Mouse (Mus musculus): ENCODE results near the gene Gfpt2.

The Gfpt2 gene

DNA sequence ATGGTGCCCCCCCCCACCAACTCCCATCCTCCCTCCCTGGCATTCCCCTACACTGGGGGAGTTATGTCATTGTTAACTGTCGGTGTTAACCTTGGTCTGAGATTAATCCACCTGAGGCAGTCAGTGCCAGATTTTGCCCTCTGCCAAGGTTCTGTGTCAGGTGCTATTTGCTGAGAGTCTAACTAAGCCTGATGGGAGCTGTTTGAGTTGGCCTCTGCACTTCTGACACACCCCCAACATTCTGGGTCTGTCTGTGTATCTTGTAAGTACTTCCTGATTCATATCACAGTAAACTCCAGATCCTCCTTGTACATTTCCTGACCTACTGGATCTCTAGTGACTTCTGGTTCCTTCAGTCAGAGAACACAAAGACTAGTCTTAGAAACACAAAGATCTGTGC lies 46.7 kb downstream of the Gfpt2 start:
- in situ Hi-C loops (cut with MboI) = no loop called here

DNA sequence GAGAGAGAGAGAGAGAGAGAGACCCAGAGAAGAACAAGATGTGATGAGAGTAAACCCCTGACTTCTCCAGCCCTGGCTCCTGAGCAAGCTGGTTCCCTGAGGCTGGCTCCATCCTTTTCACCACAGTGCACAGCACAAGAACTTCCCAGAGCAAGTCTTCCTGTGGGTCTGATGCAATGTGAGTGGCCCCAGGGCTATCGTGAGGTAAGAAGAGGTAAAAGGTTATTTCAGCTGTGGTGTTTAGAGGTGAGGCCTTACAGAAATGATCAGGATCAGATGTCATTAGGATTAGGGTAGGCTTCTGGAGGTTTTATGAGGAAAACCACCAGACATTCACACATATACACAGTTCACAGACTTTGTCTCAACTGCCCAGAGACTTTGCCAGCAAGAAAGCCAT lies 47.9 kb downstream of the Gfpt2 start:
- in situ Hi-C loops (cut with MboI) = no loop called here

DNA sequence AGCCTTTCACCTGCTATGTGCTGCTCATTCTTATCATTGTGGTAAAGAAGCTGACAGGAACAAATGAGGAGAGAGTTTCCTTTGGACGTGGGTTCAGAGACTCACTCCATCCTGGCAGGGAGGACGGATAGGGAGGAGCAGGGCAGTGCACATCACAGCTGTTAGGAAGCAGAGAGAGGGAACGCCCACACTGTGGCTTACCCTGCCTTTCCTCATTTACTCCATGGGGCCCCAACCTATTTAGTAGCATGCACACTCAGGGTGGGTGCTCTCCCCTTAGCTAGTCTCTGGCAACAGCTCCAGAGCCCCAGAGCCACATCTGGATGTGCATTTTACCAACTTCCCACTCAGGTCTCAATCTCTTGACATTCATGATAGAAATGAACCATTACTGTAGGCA lies 48.7 kb downstream of the Gfpt2 start:
- in situ Hi-C loops (cut with MboI) = no loop called here

DNA sequence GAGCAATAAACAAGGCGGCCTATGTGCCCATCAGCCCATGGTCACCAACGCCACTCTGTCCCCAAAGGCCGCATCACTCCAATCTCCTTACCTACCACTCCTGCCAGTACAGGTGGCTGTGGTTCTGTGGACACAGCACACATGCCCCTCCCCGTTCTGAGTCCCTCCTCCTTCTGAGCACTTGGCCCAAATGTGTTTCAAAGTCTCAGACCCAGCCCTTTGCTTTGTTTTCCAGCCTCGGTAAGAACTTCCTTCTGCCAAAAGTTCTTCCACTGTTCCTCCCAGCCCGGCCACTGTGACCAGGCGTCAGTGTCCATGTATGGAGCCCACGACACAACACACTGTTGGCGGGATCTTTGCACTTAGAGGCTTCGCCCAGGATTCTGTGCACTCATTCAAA lies 50.3 kb downstream of the Gfpt2 start:
- in situ Hi-C loops (cut with MboI) = no loop called here

DNA sequence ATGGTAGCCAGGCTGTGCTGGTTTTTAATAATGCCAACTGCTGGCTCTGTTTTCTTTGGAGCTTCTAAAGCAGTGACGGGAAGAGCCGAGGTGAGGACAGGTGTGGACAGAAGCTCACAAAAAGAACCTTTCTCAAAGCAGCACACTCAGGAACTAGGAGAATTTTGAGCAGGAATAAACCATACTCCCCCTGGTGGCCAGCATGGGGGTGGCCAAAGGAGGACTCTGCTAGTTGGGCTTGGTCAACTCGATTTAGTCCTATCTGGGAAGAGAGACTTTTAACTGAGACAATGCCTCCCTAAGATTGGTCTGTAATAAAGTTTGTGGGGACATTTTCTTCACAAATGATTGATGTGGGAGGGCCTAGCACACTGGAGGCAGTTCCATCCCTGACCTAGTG lies 51.0 kb downstream of the Gfpt2 start:
- in situ Hi-C loops (cut with MboI) = no loop called here

DNA sequence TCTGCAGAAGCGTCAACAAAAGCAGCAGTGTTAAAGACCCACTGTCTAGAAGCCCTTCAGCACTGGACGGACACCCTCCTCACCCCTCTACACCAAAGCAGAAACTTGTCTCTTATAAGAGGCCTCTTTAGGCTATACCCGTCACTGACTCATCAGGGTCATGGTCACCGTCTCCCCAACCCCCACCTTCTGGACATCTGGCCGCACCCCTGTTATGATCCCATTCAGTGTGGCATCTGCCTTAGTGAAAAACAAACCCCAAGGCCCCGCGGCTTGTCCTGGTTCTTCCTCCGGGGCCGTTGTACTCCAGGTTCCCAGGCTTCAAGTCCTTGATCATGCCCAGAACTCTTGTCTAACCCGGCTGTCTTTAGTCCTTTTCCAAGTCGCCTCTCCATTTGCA lies 52.0 kb downstream of the Gfpt2 start:
- in situ Hi-C loops (cut with MboI) = no loop called here

DNA sequence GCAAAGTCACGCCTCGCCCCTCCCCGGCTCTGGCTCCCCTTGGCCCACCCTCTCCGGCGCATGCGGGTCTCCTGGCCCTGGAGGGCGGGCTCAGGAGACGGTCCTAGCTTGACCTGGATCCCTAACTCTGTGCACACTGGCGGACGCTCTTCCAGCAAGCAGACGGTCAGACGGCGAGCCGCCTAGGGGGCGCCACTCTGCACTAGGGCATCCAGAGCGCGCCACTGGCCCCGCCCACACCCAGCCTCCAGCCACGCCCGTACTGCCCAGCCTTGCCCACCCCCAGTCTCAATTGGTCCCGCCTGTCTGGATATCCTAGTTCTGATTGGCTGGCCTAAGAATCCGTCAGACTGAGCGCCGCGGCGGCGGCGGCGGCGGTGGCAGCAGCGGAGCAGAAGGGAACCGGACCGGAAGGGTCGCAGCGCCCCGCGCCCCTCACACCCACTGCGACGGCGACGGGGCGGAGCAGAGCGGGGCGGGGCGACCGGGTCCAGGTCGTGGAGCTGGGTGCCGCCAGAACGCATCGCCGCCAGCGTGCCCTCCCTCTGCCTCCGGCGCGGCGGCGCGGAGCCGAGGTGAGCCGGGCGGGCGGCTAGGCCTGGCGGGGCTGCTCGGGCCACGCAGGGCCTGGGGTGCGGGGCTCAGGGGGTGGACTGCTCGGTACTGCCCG lies 52.6 kb downstream of the Gfpt2 start, which contains the start of gene Mapk9:
Mapk9 (plus strand) TSS at position 351 of the 670 bp plus-strand sequence.
- in situ Hi-C loops (cut with MboI) = no loop called here

DNA sequence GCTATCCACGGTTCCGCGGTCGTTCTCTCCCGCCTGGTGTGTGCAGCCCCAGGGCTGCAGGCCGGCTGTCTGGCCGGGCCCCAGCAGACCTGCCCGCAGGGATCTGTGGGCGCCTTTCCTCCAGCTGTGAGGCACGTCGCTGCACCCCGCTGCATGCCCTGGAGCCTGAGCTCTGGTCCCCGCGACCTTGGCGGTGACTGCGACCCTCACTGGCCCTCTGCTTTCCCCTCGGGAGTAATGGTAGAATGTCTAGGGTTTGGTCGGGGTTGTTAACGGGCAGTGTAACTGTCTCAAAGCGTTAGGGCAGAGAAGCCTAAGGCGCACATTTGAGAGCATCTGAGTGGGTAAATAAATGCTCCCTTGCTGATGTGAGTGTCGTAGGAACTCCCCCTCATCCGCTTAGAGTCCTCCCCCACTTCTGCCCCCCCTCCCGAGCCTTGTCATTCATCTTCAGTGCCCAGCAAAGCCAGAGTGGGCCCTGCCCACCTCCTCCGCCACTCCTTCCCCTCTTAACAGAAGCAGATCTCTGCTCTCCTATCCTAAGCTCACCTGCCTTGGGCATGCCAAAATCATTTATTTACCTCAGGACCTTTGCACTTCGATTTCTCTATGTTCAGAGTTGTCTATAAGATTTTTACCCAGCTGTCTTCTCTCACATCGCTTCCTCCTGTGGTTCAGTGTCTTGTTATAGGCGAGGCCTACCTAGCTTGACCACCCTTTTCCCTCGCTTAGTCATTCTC lies 53.3 kb downstream of the Gfpt2 start:
- in situ Hi-C loops (cut with MboI) = no loop called here

DNA sequence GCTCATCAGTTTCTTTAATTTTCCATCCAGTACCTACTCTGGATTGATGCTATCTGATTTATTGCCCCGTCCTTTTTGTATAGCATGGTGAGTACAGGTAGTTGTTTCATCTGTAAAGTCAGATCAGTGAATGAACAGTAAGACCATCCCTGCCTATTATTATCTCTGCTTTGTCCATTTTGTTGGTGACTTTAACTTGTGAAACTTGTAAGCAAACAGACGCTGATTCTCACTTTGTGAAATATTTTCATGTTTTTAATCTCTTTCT lies 53.8 kb downstream of the Gfpt2 start:
- in situ Hi-C loops (cut with MboI) = no loop called here

DNA sequence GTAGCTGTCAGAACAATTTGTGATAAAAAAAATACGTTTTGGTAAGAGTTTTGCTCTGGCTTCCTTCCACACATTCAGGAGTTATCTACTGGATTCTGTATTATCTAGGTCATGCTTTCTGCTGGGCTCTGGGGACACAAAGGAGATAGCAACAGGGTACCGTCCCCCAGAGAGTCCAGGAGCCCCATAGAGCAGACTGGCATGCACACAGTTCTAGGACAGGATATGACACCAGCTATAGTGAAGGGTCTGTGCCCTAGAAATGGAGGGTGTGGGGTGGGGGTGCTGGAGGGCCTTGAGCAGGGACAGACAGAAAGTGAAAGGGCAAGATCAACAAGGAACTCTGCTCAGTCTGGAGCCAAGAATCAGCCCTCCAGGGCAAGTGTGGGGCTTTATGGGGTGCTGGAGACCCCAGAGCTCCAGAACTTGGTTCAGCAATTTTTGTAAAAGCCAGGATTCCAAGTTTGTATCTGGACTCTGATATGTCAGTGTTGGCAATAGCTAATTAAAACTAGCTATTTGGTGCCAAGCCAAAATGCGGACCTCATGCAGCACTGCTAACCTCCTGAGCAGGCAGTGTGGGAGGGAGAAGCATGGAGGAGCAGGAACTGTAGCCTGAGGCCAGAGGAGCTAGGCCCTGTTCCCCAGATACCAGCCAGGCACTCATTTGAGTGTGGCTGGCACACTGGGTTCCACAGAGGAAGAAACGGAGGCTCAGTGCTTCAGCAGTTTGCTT lies 54.3 kb downstream of the Gfpt2 start:
- in situ Hi-C loops (cut with MboI) = no loop called here

DNA sequence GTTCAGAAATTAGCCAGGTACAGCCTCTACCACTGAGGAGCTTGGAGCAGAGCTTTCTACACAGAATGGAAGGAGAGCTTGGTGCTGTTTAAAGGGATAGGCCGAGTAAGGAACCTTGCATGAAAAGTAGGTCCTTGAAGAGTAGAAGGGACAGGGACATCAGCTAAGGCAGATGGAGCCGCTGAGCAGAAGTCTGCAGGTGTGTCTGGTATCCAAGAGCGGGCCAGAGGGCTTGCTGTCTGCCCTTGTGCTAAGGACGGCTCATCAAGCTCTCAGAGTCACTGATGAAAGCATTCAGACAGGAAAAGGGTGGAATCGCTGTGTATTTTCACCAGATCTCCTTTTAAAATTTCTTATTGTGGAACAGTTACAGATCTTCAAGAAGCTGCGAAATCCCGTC lies 56.4 kb downstream of the Gfpt2 start:
- in situ Hi-C loops (cut with MboI) = no loop called here

DNA sequence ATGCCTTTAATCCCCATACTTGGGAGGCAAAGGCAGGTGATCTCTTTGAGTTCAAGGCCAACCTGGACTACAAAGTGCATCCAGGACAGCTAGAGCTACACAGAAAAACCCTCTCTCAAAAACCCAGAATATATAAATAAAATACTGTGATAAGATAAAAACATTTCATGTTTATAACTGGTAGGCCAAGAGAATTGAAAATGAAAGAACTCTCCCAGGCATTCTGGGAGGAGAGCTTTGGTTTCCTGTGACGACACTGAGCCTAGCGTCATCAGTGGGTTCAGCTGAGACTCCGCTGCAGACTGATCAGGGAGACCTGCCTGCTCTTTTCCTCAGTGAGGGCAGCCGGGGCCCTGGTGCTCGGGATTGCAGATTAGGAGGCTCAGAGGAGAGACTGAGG lies 61.2 kb downstream of the Gfpt2 start:
- in situ Hi-C loops (cut with MboI) = no loop called here

DNA sequence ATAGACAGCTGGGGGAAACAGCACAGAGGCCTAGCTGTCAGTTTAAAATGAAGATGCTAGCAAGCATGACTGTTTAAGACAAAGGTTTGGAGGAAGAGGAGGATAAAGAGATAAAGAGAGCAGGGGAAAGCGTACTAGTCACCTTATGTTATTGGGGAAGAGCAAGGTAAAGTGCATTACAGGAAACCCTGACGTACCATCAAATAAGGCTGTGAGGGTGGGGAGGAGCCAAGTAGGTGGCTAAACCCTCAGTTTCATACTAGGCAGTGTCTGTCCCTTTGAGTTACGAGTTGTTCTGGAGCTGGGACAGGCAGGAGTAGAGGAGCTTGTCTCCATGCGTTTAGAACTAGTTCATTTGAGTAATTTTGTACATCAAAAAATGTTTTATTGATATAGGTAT lies 67.2 kb downstream of the Gfpt2 start:
- in situ Hi-C loops (cut with MboI) = no loop called here

DNA sequence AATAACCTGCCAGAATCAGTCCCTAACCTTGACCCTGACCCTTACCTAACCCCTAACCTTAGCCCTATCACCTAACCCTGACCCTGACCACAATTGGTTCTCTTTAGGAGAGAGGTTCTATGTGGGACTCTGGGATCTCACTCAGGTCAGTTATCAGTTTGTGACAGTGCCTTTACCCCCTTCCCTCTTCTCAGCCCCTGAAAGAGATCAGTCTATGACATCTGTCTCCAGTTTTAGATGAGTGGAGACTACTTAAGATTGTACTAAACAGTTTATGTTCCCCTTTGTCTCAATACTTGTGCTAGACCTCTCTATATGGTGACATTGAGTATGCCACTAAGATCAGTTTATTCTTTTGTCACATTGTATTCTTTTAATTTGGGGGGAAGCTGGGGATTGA lies 69.9 kb downstream of the Gfpt2 start:
- in situ Hi-C loops (cut with MboI) = no loop called here

DNA sequence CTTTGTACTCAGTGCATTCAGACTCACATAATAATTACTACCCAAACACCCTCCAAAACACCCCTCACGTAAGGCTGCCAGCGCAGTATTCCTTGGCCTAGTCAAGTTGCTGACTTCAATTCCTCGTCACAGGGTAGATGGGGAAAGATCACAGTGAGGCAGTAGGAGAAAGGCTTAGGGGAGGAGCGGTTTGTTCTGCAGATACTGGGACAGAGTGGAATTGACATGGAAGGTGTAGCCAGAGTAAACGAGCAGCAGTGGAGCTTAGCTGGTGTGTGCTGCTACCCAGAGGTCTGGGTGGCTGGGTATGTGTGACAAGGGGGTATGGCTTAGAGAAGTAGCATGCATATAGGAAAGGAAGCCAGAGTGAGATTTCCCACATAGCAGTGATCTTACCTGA lies 73.3 kb downstream of the Gfpt2 start:
- in situ Hi-C loops (cut with MboI) = no loop called here

DNA sequence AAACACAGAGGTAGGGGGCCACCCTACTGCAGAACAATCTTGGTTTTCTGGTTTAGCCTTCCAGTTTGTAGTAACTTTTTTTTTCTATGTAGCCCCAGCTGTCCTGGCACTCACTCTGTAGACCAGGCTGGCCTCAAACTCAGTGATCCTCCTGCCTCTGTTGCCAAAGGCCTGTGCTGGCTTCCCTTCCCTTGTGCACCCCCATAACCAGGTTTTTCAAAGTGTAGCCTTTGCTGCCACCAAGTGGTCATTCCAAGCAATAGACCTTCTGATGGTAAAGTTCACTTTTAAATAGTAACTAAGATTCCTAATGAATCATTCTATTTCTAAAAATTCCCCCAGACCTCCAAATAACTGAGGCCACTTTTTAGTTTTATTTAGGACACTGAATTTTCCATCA lies 75.8 kb downstream of the Gfpt2 start:
- in situ Hi-C loops (cut with MboI) = no loop called here

DNA sequence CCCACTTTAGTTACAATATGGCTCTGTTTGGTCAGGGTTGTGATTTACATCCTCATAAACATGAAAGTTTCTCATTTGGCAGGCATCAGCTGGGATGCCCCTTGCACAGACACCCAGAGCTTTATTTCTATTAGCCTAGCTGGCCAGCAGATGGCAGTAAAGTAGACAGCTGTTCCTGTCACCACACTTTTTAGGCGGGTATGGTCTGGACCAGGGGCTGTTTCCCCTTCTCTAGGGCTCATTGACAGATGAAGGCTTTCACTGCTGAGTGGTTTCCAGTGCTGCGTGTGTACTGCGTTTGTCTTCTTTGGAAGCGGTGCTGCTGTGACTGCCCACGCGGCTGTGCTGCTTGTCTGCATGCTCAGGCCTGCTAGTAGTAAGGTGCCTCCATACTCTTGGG lies 77.9 kb downstream of the Gfpt2 start:
- in situ Hi-C loops (cut with MboI) = no loop called here

DNA sequence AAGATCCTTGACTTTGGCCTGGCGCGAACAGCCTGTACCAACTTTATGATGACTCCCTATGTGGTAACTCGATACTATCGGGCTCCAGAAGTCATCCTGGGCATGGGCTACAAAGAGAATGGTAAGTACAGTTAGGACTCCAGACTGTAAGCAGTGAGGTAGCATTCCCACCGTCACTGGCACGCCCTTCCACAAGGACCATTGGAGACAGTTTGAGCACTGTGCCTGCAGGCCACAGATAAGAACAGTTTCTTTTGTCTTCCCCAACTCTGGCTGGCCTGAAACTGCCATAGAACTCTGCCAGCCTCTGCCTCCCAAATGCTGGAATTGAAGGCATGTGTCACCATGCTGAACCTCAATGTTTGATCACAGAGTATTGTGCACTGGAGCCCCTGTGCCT lies 78.8 kb downstream of the Gfpt2 start:
- in situ Hi-C loops (cut with MboI) = no loop called here

DNA sequence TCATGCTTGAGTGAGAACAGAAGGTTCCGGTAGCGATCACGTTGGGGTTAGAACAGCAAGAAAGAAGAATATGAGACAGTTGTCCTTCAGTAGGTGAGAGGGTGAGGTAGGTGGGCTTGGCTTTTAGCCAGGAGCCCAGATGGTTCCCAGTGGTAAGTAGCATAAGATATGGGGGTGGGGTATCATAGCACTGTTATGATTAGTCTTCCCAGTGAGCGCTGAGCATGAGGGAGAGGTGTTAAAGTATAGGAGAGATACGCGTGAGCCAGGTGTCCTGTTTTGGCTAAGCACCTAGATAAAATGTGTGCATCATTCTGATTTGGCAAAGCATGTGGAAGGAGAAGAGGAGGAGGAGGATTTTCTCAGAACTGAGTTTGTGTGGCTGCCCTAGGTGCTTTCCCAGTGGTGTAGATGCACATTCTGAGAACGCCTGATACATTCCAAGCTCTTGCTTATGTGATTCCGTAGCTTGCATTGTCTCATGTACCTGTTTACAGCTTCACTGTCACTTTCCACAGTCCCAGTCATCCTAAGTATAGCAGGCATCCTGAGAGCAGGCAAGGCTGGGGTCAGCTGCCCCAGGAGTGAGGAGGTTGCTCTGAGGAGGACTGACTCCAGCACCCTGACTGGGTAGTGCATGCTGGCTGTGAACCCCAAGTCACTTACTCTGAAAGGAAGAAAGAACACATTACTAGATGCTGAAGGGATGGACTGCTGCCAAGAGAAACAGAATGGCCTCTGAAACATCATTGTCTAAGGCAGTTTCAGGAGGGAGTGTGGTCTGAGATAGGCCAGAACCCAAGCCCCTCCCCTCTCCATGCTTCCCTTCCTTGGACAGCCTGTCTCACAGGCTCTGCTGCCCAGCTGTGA lies 83.2 kb downstream of the Gfpt2 start:
- in situ Hi-C loops (cut with MboI) = no loop called here

DNA sequence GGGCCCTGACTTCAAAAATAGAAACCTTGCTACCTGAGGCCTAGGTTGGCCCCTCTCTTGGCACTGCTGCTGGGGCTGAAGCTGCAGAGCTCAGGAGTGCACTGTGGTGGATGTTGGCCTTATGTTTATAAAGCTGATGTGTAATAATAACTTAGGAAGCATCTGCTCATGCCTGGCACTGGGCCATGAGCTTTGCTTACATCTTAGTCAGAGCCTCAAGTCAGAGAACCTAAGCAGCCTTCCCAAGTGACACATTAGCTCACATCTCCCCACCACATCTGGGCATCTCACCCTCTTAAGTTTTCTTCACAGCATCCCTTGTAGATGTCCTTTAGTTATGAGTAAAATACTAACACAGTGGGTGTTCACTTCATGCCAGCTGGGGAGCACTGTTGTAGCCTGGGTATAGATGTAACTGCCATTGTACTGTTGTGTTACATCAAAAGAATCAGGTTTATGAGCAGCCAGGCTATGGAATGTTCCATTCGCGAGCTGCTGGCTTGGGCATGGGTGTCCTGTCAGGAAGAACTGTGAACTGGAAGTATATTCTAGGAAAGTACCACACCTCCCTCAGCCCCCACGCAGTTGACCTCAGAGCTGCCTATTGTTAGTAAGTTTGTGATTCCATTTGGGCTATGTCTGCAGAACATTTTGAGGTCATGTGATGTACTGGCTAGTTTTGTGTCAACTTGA lies 86.1 kb downstream of the Gfpt2 start:
- in situ Hi-C loops (cut with MboI) = no loop called here

DNA sequence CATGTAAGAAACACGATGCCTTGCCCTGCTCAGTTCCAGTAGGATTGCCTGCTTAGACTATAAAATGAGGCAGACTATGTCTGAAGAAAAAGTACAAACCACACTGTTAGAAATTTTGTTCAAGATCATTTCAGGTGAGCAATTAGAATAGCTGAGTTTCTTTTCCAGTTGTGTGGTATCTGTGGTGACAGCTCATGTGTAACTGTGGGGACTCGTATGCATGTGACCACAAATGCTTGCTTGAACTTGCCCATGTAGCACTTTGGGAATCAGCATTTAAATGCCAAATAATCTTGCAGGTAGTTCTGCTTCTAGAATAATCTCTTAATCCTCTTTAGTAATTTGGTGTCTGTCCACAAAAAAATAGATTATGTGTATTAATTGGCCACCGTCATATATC lies 89.4 kb downstream of the Gfpt2 start:
- in situ Hi-C loops (cut with MboI) = no loop called here
